Mouse (Mus musculus): Measurements from ENCODE around the gene Slc22a3.
A peak's percentile ranks its signal among the peaks of the same experiment; 100 is the strongest.

The Slc22a3 gene

GRCm38 (mm10) chr17:12468745-12469144 lies 38.8 kb downstream of the Slc22a3 start:
- no peak for DNase-seq (ENCODE audit: low spot score in 2 of 2)

GRCm38 (mm10) chr17:12467642-12468041 lies 39.9 kb downstream of the Slc22a3 start:
- DNase-seq (ENCODE audit: low spot score in 2 of 2) = no peak

GRCm38 (mm10) chr17:12466501-12467000 lies 41.0 kb downstream of the Slc22a3 start:
- peak; percentile 13 to 27 for DNase-seq (ENCODE audit: low spot score in 2 of 2)

DNA sequence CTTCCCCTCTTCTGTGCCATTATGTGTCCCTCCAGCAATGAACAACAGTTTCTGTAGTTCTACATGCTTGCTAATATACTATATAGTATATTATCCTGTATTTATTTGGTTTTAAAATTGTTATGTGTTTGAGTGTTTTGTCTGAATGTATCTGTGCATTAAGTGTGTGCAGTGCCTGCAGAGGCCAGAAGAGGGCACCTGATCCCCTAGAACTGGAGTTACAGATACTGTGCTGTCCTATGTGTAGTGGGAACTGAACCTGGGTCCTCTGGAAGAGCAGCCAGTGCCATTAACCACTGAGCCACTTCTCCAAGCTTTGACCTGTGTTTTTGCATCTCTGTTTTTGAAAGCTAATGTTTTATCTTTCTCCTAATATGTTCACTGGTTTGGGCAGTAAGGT lies 46.3 kb downstream of the Slc22a3 start:
- DNase-seq (ENCODE audit: low spot score in 2 of 2) = no peak

DNA sequence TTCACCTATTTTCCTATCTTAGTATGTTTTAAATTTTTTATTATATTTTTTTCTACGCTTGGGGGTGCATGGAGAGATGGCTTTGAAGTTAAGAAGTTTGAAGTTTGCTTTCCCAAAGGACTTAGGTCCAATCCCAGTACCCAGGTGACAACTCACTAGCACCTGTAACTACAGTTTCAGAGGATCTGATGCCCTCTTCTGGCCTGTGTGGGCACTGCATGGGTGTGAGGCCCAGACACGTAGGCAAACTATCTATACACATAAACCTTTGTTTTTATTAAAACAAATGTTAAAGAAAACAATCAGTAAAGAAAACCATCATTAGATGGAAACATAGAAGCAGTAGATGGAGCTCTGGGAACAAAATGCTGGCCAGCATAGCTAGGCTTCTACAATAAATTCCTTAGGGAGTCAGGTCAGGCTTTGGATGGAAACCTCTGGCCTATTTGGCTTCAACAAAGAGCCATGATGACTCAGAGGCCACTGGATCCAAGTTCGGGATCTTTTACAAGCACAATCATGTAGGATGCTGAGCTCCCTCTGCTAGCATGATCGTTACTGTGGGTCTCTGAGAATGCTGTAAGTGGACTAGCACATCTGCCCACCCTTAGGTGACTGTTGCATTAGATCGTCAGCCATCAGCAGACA lies 52.2 kb downstream of the Slc22a3 start:
- DNase-seq (ENCODE audit: low spot score in 2 of 2) = peak; percentile 19 to 50

- DNase-seq (ENCODE audit: low spot score in 2 of 2) = no peak
Observed at GRCm38 (mm10) chr17:12453691-12454090, 53.8 kb downstream of the Slc22a3 start.

GRCm38 (mm10) chr17:12452862-12453531 lies 54.5 kb downstream of the Slc22a3 start:
- no peak for DNase-seq (ENCODE audit: low spot score in 2 of 2)

GRCm38 (mm10) chr17:12451234-12451633 lies 56.3 kb downstream of the Slc22a3 start:
- no peak for DNase-seq (ENCODE audit: low spot score in 2 of 2)

- DNase-seq (ENCODE audit: low spot score in 2 of 2) = no peak
Observed at GRCm38 (mm10) chr17:12444561-12444960, 62.9 kb downstream of the Slc22a3 start.

- no peak for DNase-seq (ENCODE audit: low spot score in 2 of 2)
Observed at GRCm38 (mm10) chr17:12437771-12438170, 69.7 kb downstream of the Slc22a3 start.

- no peak for DNase-seq (ENCODE audit: low spot score in 2 of 2)
Observed at GRCm38 (mm10) chr17:12431707-12432106, 75.8 kb downstream of the Slc22a3 start.

DNA sequence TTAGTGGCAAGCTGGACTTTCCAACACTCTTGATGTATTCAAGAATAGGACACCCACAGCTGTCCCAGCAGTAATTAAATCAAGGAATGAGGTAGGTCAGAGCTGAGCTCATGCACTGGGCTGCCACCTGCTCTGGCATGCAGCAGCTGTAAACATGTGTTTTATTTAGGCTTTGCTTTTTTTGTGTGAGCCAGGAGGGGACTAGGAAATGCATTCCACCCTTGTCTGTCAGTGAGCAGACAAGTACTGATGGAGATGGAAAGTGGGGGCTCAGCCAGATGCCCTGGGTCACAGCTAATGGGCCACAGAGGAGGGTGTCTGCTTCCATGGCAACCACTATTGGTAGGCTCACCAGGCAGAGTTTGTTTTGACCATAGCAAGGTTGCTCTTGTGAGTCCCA lies 79.1 kb downstream of the Slc22a3 start:
- no peak for DNase-seq (ENCODE audit: low spot score in 2 of 2)

- DNase-seq (ENCODE audit: low spot score in 2 of 2) = no peak
Observed at GRCm38 (mm10) chr17:12427156-12427555, 80.3 kb downstream of the Slc22a3 start.

GRCm38 (mm10) chr17:12422143-12422542 lies 85.4 kb downstream of the Slc22a3 start:
- DNase-seq (ENCODE audit: low spot score in 2 of 2) = no peak

GRCm38 (mm10) chr17:12420886-12421574 lies 86.5 kb downstream of the Slc22a3 start:
- peak in 1 of 2 experiments; percentile 38 for DNase-seq (ENCODE audit: low spot score in 2 of 2)

DNA sequence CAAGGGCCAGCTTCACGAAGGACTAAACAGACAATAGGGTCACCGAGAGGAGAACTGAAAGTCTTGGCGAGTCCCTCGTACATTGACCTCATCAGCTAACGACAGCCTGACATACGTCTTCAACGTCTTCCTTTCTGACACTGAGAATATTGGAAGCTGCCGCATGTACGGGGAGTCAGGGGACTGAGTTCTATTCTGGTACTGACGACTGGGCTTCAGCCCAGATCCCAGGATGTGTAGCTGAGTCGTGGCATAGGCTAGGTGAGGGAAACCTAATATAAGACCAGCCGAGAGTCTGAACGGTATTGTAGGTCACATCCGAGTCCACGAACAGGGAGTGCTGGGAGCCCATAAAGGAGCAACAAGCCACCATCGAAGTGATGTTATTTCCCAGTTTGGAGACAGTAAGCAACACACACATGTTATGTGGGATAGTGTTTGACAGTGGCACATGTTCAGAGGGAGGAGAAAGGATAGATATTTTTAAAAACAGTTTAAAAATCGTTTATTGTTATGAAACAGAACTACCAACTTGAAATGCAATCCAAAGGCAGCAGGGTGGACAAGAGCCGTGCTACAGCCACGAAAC lies 87.9 kb downstream of the Slc22a3 start:
- no peak for DNase-seq (ENCODE audit: low spot score in 2 of 2)

DNA sequence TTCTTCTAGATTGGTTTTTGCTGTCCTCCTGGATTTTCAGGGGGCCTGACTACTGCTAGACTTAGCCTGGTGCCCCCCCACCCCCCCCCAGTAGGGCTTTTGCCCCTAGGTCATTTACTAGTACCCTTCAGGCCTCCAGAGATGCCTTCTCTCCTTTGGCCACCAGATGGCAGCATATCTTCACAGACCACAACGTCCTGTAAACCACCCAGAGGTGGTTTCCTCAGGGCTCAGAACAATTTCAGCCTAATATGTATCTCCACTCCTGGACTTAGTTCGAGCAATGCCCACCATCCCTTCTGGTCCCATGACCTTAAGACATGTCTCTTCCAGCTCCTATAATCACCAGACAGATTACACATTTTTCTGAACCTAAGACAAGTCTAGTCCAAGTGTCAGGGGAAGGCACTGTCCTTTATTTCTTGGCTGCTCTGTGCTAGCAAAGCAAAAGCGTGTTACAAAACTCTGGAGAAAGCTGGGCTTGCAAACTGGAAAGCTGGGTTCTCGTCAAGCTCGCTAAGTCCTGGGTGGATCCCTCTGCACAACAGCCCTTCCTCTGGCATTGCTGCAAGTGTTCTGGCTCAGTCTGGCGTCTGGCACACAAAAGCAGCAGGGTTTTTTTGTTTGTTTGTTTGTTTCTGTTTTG lies 91.1 kb downstream of the Slc22a3 start:
- DNase-seq (ENCODE audit: low spot score in 2 of 2) = peak; percentile 63 to 79

GRCm38 (mm10) chr17:12415741-12416140 lies 91.8 kb downstream of the Slc22a3 start:
- DNase-seq (ENCODE audit: low spot score in 2 of 2) = no peak

DNA sequence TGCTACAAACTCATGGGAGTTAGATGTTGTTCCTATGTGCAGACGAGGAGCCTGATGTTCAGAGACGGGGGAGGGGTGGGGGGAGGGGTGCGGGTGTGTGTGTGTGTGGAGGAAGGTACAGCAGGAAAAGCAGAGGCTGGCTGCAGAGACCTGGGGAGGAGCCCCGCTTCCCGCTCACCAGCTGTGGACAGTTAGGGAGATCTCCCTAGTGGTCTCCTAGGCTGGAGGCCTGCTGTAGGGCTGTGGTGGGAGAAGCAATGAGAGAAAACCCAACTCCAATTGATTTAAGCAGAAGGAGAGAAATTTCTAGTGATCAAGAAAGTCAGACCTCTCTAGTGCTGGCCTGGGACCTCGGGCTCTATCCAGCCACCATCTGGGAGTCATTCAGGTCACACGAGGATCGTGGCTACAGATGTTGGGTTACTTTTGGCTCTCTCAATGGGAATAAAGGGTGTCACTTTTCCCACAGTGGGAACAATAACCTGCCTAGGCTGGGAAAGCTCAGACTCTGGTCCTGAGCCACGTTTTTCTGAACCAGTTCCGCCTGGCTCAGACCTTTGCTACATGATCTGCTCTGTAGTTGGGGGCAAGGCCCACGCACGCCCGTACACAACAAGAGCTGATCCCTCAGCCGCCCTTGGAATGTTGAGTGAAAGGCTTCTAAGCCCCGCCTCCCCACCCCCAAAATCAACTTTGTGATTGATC lies 92.3 kb downstream of the Slc22a3 start:
- no peak for DNase-seq (ENCODE audit: low spot score in 2 of 2)

DNA sequence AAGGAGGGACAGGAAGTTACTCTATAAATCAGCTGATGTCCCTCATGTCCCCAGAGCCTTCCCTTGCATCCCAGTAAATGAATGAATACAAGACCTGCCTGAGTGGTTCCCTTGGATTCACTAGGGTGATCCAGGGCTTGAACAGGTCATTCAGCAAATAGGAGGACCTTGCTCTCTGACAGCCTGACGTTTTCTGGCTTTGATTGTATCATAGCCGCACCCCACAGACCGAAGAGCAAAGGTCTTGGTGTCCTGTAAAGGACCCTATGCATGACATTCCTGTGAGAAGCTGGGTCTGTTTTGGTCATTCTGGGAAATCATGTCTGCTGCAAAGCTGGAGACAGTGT lies 94.6 kb downstream of the Slc22a3 start:
- no peak for DNase-seq (ENCODE audit: low spot score in 2 of 2)

DNA sequence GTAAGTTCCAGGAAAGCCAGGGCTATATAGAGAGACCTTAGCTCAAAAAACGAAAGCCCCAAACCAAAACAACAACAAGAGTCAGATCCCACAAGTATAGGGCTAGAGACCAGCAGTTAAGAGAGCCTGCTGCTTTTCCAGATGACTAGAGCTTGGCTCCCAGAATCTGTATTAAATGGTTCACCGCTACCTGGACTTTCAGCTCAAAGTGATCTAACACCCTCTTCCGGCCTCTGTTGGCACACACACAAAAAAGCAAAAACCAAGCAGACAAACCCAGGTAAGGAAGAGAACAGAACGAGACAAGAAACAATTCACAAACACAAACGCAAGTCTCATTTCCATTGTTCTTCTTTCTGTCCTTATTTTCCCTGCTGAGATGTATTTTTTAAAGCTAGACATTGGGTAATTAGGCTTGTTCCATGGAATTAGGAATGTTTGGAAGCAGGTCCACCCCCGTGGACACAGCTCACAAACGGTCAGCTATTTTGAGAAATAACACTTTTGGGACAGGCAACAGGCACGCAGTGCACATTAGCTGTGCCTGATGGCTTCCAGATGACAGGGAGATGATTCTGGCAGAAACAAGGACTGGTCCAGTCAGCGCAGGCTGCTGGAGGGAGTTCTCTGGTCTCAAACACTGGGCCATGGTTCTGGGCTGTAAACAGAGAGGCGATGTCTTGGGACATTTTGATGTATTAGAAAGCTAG lies 95.2 kb downstream of the Slc22a3 start:
- DNase-seq (ENCODE audit: low spot score in 2 of 2) = no peak
